Mouse (Mus musculus) heart, adult 2 months (tissue): ENCODE results near the gene Tshz2. TPM values are rescaled to one million over a fixed set of nuclear protein-coding genes. Genes with fewer than 3 reads are reported as not detected.
A peak's percentile ranks its signal among the peaks of the same experiment; 100 is the strongest.

ENCODE experiments used
- DNase-seq, 2 experiments: peaks; one replicate each; pipeline ENCODE4 v3.0.0; 2021
- H3K27ac ChIP-seq: fragments of 200-600 bp; 2 replicates; pipeline ENCODE4 v1.8.1; 2022
- H3K27me3 ChIP-seq: fragments of 200-500 bp; 2 replicates; pipeline ENCODE4 v1.6.1; 2012; ENCODE audit warnings: mild to moderate bottlenecking, low read length, inconsistent platforms, mixed read lengths; ENCODE audit not compliant: control insufficient read depth, insufficient read depth
- H3K36me3 ChIP-seq: fragments of 200-500 bp; 2 replicates; pipeline ENCODE4 v1.6.1; 2012; ENCODE audit warnings: low read length, inconsistent platforms; ENCODE audit not compliant: control insufficient read depth, insufficient read depth
- H3K4me1 ChIP-seq: fragments of 200-500 bp; 2 replicates; pipeline ENCODE4 v1.6.1; 2011; ENCODE audit warnings: low read length; ENCODE audit not compliant: control insufficient read depth, insufficient read depth
- H3K4me3 ChIP-seq: fragments of 200-600 bp; 2 replicates; pipeline ENCODE4 v1.8.1; 2022
- H3K79me2 ChIP-seq: fragments of 200-500 bp; replicated peaks from 2 replicates; pipeline ENCODE4 v1.6.1; 2012; ENCODE audit warnings: mild to moderate bottlenecking, inconsistent platforms, low read length, moderate library complexity, mixed read lengths; ENCODE audit not compliant: control insufficient read depth, insufficient read depth
- H3K9ac ChIP-seq: fragments of 200-500 bp; 2 replicates; pipeline ENCODE4 v1.6.1; 2012; ENCODE audit warnings: low read depth, mild to moderate bottlenecking, control low read depth, inconsistent platforms, low read length, mixed read lengths
- CTCF ChIP-seq: fragments of 200-600 bp; IDR thresholded peaks from 2 replicates; pipeline ENCODE4 v1.8.1; 2022; ENCODE audit warnings: antibody characterized with exemption, mild to moderate bottlenecking, moderate library complexity
- EP300 ChIP-seq: fragments of 200-500 bp; IDR thresholded peaks from 2 replicates; pipeline ENCODE4 v1.6.1; 2011; ENCODE audit warnings: low read depth, low read length, control low read depth; ENCODE audit not compliant: insufficient read depth
- POLR2A ChIP-seq: fragments of 200-500 bp; IDR thresholded peaks from 2 replicates; pipeline ENCODE4 v1.6.1; 2011; ENCODE audit warnings: mild to moderate bottlenecking, low read depth, low read length, control low read depth; ENCODE audit not compliant: insufficient read depth
- WGBS: fragments of 180-500 bp; shearing (Covaris S2); methylation state at CpG from one replicate; pipeline ENCODE4 v1.1.7; 2018; 5-methylcytosine and 5-hydroxymethylcytosine counted together
- intact Hi-C: fragments of 180-260 bp; cut with DNase I; formaldehyde crosslinking; loops from one replicate; pipeline ENCODE4 v1.15.1; 2025
- polyA plus RNA-seq: library from polyadenylated mRNA; depleted of rRNA; stranded (reverse); fragments of >200 nt; gene quantifications from 2 replicates; pipeline ENCODE4 v1.2.3, GENCODE M21; 2012
- total RNA-seq, 2 experiments: library from RNA; stranded (reverse); gene quantifications; 2 replicates each; pipeline ENCODE4 v1.2.3; 2021

Gene Tshz2
- total and polyA plus RNA-seq, 3 experiments = 8.2 to 12.9 (median 12.1) TPM

DNA sequence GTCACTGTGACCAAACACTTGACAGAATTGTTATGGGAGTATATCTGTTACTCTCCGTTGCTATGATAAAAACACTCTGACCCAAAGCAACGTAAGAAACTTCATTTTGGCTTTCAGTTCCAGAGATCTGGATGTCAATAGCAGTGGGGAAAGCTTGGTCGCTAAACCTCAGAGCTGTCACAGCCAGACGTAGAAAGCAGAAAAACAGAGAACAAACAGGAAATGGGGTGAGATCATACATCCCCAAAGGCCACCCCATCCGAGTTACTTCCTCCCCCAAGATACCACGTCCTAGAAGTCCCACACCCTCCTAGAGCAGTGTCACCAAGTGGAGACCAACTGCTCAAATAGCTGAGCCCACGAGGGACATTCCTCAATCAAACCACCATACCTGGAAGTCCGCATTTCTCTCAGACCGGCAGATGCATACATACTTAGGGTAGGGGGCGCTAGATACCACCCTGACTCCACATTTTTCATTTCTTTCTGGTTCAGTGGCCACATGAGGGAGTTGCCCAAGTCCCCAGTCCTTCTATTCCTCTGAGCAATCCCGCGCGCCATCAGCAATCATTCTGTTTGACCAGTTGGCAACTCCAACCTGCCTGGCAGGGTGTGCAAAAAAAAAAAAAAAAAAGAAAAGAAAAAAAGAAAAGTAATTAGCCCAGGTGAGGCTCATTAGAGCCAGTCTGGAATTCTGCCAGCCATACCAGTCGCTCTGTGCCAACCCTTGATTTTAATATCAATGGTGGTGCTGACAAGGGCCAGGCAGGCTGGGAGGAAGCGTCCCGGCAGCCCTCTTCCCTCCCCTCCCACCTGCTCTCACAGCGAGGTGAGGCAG, 326.1 kb downstream of the Tshz2 start:
- H3K27ac ChIP-seq = no peak overlapping the region
- DNase-seq = no peak
- TF ChIP-seq POLR2A (no peak), CTCF (peak; percentile 25), EP300 (no peak)
- 38% methylated on average over 17 of the region's 17 CpGs for WGBS
- H3K79me2 ChIP-seq = no peaks in the 10 kb centered on the region
- no peak overlapping the region for H3K4me3 ChIP-seq
- intact Hi-C loops = no loop called here
- H3K9ac ChIP-seq = no peak overlapping the region
- H3K27me3 ChIP-seq = no peaks in the 10 kb centered on the region
- H3K36me3 ChIP-seq = no peaks in the 10 kb centered on the region
- peaks cover 3% of the 10 kb centered on the region; the same call in 1 of the 2 replicates for H3K4me1 ChIP-seq

DNA sequence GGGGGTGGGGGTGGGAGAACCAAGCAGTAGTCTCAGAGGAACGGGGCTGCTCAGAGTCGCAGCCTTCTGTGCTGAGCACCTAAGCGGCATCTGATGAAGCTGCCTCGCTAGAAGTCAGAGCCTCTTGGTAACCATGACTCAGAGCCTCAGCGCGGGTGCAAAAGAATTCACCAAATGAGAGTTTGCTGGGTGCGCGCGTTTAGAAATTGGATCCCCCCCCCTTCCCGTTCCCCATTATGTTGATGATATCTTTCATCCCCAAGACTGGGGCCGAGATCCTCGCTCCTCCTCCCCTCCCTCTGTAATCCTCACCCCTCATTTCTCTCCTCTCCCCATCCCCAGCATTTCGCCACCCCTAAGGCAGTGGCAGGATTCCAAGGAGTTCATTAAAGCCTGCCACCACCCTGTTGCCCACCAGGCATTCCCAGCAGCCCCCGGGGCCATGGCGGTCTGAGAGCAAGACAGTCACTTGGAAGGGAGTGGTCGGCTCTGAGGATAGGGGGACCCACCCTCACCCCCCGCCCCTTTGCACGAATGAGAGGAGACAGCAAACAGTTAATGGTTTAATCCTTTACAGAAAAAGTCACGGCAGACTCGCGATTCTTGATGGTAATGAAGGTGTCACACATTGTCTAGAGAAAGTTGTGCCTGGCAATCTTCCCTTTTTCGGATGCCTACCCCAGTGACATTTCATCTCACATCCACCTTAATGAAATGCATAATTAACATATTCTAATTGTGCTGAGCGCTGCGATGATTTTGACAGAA, 328.8 kb downstream of the Tshz2 start:
- TF ChIP-seq POLR2A (no peak), EP300 (no peak), CTCF (no peak)
- no peak for DNase-seq
- WGBS = 45% methylated on average over 24 of the region's 24 CpGs
- no peaks in the 10 kb centered on the region for H3K27me3 ChIP-seq
- no peak overlapping the region for H3K27ac ChIP-seq
- no peak overlapping the region for H3K9ac ChIP-seq
- no peaks in the 10 kb centered on the region for H3K36me3 ChIP-seq
- intact Hi-C loops = no loop called here
- no peaks in the 10 kb centered on the region for H3K79me2 ChIP-seq
- H3K4me3 ChIP-seq = no peak overlapping the region
- H3K4me1 ChIP-seq = peaks cover 3% of the 10 kb centered on the region; the same call in 1 of the 2 replicates

DNA sequence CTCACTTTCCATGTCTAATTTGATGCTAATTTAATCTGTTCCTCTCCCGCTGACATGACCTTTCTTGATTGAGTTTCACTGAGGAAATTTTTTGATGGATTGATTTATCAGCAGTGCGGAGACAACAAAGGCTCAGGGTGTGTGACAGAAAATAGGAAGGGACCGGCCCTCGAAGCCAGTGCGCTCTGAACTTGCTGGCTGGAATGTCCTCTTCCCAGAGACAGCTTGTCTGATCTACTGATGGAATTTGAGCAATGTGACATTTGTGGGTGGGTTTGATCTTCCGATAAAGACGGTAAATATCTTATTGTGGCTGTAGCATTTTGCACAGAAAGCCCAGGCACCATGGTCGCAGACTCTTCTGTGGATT, 329.4 kb downstream of the Tshz2 start:
- no peaks in the 10 kb centered on the region for H3K79me2 ChIP-seq
- H3K4me1 ChIP-seq = peaks cover 3% of the 10 kb centered on the region; the same call in 1 of the 2 replicates
- H3K27me3 ChIP-seq = no peaks in the 10 kb centered on the region
- no peak overlapping the region for H3K4me3 ChIP-seq
- H3K36me3 ChIP-seq = no peaks in the 10 kb centered on the region
- WGBS = 38% methylated on average over 8 of the region's 8 CpGs
- H3K27ac ChIP-seq = no peak overlapping the region
- intact Hi-C loops = no loop called here
- TF ChIP-seq POLR2A (no peak), CTCF (no peak), EP300 (no peak)
- H3K9ac ChIP-seq = no peak overlapping the region
- DNase-seq = no peak

DNA sequence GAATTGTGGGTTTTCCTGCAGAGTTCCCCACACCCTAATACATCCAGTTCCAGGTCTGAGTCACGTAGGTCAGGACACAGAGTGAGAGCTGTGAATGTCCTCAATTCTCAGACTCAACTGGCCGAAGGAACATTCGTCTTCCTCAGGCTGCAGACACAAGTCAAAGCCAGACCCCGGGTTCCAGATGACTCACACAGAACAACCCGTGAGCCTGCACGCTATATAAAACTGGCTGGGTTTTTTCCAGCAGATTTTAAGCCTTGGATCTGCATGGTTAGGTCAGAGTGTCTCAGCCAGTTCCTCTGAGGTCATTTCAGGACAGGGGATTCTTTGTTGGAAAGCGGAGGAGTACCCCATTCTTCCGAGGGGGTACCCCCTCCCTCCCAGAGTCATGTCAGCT, 330.0 kb downstream of the Tshz2 start:
- Histone ChIP-seq H3K79me2 (no peaks in the 10 kb centered on the region), H3K9ac (no peak overlapping the region), H3K27ac (no peak overlapping the region), H3K4me1 (peaks cover 3% of the 10 kb centered on the region; the same call in 1 of the 2 replicates), H3K36me3 (no peaks in the 10 kb centered on the region), H3K27me3 (no peaks in the 10 kb centered on the region), H3K4me3 (no peak overlapping the region)
- TF ChIP-seq CTCF (no peak), POLR2A (no peak), EP300 (no peak)
- intact Hi-C loops = no loop called here
- WGBS = 60% methylated on average over 8 of the region's 8 CpGs
- DNase-seq = no peak

DNA sequence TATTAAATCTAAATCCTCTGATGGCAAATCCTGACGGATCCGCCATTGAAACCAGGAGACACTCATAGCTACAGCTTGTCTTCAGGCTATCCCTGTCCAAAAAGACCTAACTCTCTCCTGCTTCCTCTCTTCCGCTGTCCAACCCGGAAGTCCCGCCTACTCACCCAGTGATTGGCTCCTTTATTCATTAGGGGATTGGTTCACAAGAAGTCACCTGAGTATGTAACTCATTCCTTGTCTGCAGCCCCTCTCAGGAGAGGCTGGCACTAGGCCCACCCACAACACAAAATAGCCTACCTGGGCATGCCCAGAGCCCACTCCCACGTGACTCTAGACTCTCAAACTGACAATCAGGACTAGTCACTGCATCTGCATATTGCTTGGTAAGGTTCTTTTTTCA, 337.7 kb downstream of the Tshz2 start:
- H3K4me1 ChIP-seq = no peaks in the 10 kb centered on the region
- H3K9ac ChIP-seq = no peak overlapping the region
- H3K79me2 ChIP-seq = no peaks in the 10 kb centered on the region
- WGBS = 92% methylated on average over 6 of the region's 6 CpGs
- no peak for TF ChIP-seq EP300
- no peak for TF ChIP-seq POLR2A
- TF ChIP-seq CTCF = no peak
- DNase-seq = no peak
- intact Hi-C loops = no loop called here
- no peak overlapping the region for H3K4me3 ChIP-seq
- no peaks in the 10 kb centered on the region for H3K36me3 ChIP-seq
- no peak overlapping the region for H3K27ac ChIP-seq
- no peaks in the 10 kb centered on the region for H3K27me3 ChIP-seq

DNA sequence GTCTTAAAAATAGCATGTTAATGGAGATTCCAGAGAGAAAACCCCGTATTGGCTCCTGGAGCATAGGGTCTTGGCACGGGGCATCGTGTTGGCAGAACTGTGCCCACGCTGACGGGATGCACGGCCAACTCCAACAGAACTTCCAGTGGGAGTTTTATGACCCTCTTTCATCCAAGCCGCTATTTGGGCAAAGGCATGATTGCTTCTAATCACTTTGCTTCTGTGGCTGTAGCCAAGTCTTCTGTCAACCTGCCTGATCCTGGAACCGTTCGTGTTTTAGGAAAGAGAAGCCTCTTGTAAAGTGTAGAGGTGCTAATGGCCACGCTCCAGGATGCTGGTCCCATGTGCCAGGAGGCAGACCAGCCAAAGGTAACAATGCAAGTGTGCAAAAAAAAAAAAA, 350.1 kb downstream of the Tshz2 start:
- Histone ChIP-seq H3K27me3 (no peaks in the 10 kb centered on the region), H3K9ac (no peak overlapping the region), H3K27ac (no peak overlapping the region), H3K79me2 (no peaks in the 10 kb centered on the region), H3K4me3 (no peak overlapping the region), H3K4me1 (no peaks in the 10 kb centered on the region), H3K36me3 (no peaks in the 10 kb centered on the region)
- TF ChIP-seq POLR2A (no peak), EP300 (no peak), CTCF (no peak)
- intact Hi-C loops = no loop called here
- WGBS = 82% methylated on average over 10 of the region's 10 CpGs
- DNase-seq = no peak
